Mouse (Mus musculus) liver, embryonic 16.5 days (tissue): Measurements from ENCODE around the gene Fstl3. TPM values are rescaled to one million over a fixed set of nuclear protein-coding genes. Genes with fewer than 3 reads are reported as not detected.

ENCODE experiments used
- ATAC-seq: fragments of 200-750 bp; cut with Nextera tagmentation; 2 replicates; pipeline ENCODE4 v1.8.0; 2017; ENCODE audit warnings: low read depth, mild to moderate bottlenecking, moderate number of reproducible peaks, moderate library complexity
- H3K27ac ChIP-seq: fragments of 300-500 bp; sonication (generic); 2 replicates; pipeline ENCODE4 v1.5.1; 2014; ENCODE audit warnings: mild to moderate bottlenecking, low read length
- H3K27me3 ChIP-seq: fragments of 300-500 bp; sonication (generic); 2 replicates; pipeline ENCODE4 v1.6.1; 2014; ENCODE audit warnings: low read depth, low read length, mixed read lengths; ENCODE audit not compliant: control insufficient read depth, insufficient read depth
- H3K36me3 ChIP-seq: fragments of 300-500 bp; sonication (generic); 2 replicates; pipeline ENCODE4 v1.6.1; 2014; ENCODE audit warnings: mild to moderate bottlenecking; ENCODE audit not compliant: control insufficient read depth, insufficient read depth
- H3K4me1 ChIP-seq: fragments of 300-500 bp; sonication (generic); 2 replicates; pipeline ENCODE4 v1.6.1; 2014; ENCODE audit warnings: low read depth, low read length, mixed read lengths; ENCODE audit not compliant: control insufficient read depth
- H3K4me2 ChIP-seq: fragments of 300-500 bp; sonication (generic); 2 replicates; pipeline ENCODE4 v1.6.1; 2014; ENCODE audit warnings: low read depth, low read length, mixed read lengths
- H3K4me3 ChIP-seq: fragments of 300-500 bp; sonication (generic); 2 replicates; pipeline ENCODE4 v1.5.1; 2014; ENCODE audit warnings: low read depth, mild to moderate bottlenecking, low read length
- H3K9ac ChIP-seq: fragments of 300-500 bp; sonication (generic); 2 replicates; pipeline ENCODE4 v1.6.1; 2014; ENCODE audit warnings: low read depth, low read length
- H3K9me3 ChIP-seq: fragments of 300-500 bp; sonication (generic); replicated peaks from 2 replicates; pipeline ENCODE4 v1.6.1; 2016; ENCODE audit warnings: low read length; ENCODE audit not compliant: control insufficient read depth
- WGBS: fragments of 180-500 bp; shearing (Covaris S2); extraction: QIAGEN DNeasy Blood & Tissue Kit; methylation state at CpG from one replicate; pipeline ENCODE4 v1.1.7; 2014; ENCODE audit not compliant: insufficient replicate concordance; 5-methylcytosine and 5-hydroxymethylcytosine counted together
- polyA plus RNA-seq: library from polyadenylated mRNA; unstranded; fragments of >200 nt; fragmentation: Nextera tagmentation; extraction: Ambion mirVana; gene quantifications from 2 replicates; pipeline ENCODE4 v1.2.1, GENCODE M21; 2015

Fstl3 gene
- polyA plus RNA-seq, 1 experiment from 2014 or later, result 1.0 TPM

- H3K4me3 ChIP-seq, result no peak overlapping the region
- H3K36me3 ChIP-seq, result peaks cover 51% of the 10 kb centered on the region
- H3K4me2 ChIP-seq, result no peak overlapping the region
- H3K4me1 ChIP-seq, result peaks cover 8% of the 10 kb centered on the region
- no peaks in the 10 kb centered on the region for H3K27me3 ChIP-seq
- H3K9ac ChIP-seq, result no peak overlapping the region
- no peak for ATAC-seq
- H3K27ac ChIP-seq, result no peak overlapping the region
- WGBS, result 78% methylated on average over 11 of the region's 11 CpGs
- H3K9me3 ChIP-seq, result no peaks in the 10 kb centered on the region
Observed at GRCm38 (mm10) chr10:79740863-79741262, 36.2 kb upstream of the Fstl3 start.

- peaks cover 16% of the 10 kb centered on the region for H3K4me1 ChIP-seq
- H3K27me3 ChIP-seq, result no peaks in the 10 kb centered on the region
- no peak overlapping the region for H3K9ac ChIP-seq
- H3K4me3 ChIP-seq, result no peak overlapping the region
- peaks cover 29% of the 10 kb centered on the region for H3K36me3 ChIP-seq
- H3K9me3 ChIP-seq, result no peaks in the 10 kb centered on the region
- H3K4me2 ChIP-seq, result no peak overlapping the region
- ATAC-seq, result no peak
- 82% methylated on average over 11 of the region's 11 CpGs for WGBS
- no peak overlapping the region for H3K27ac ChIP-seq
Observed at GRCm38 (mm10) chr10:79743161-79743560, 33.9 kb upstream of the Fstl3 start.

- WGBS, result 78% methylated on average over 15 of the region's 15 CpGs
- Histone ChIP-seq H3K4me3 (no peak overlapping the region), H3K9ac (no peak overlapping the region), H3K4me1 (peaks cover 16% of the 10 kb centered on the region), H3K27me3 (no peaks in the 10 kb centered on the region), H3K27ac (no peak overlapping the region), H3K9me3 (no peaks in the 10 kb centered on the region), H3K4me2 (no peak overlapping the region), H3K36me3 (peaks cover 28% of the 10 kb centered on the region)
- no peak for ATAC-seq
Observed at GRCm38 (mm10) chr10:79743650-79744365, 33.3 kb upstream of the Fstl3 start.

GRCm38 (mm10) chr10:79745411-79745810 lies 31.7 kb upstream of the Fstl3 start:
- Histone ChIP-seq H3K27ac (no peak overlapping the region), H3K9me3 (no peaks in the 10 kb centered on the region), H3K27me3 (no peaks in the 10 kb centered on the region), H3K4me2 (peak overlapping the region; percentile 82), H3K4me3 (peak overlapping the region; percentile 72), H3K9ac (no peak overlapping the region; the same call in 1 of the 2 replicates), H3K4me1 (peaks cover 19% of the 10 kb centered on the region), H3K36me3 (peaks cover 12% of the 10 kb centered on the region)
- ATAC-seq, result no peak
- WGBS, result 82% methylated on average over 3 of the region's 3 CpGs

GRCm38 (mm10) chr10:79745898-79746773 lies 30.9 kb upstream of the Fstl3 start, which contains the start of gene Polrmt:
Gene Polrmt (minus strand): TSS chr10:79746581.
- H3K9me3 ChIP-seq, result no peaks in the 10 kb centered on the region
- WGBS, result 3% methylated on average over 38 of the region's 38 CpGs
- H3K4me2 ChIP-seq, result peak within 1 kb of the TSS; percentile 82
- H3K36me3 ChIP-seq, result peaks cover 5% of the 10 kb centered on the region
- peak within 1 kb of the TSS; percentile 68 for H3K9ac ChIP-seq
- no peaks in the 10 kb centered on the region for H3K27me3 ChIP-seq
- peak within 1 kb of the TSS; percentile 72 for H3K4me3 ChIP-seq
- ATAC-seq, result peak; percentile 99
- H3K27ac ChIP-seq, result peak within 1 kb of the TSS; percentile 80
- H3K4me1 ChIP-seq, result peaks cover 19% of the 10 kb centered on the region

- Histone ChIP-seq H3K4me3 (peak overlapping the region; percentile 37), H3K27ac (peak overlapping the region; percentile 80), H3K9me3 (no peaks in the 10 kb centered on the region), H3K27me3 (no peaks in the 10 kb centered on the region), H3K4me1 (peaks cover 19% of the 10 kb centered on the region), H3K36me3 (peaks cover 5% of the 10 kb centered on the region), H3K4me2 (peak overlapping the region; percentile 62), H3K9ac (peak overlapping the region; percentile 46)
- WGBS, result 22% methylated on average over 6 of the region's 6 CpGs
- peak; percentile 75 for ATAC-seq
Observed at GRCm38 (mm10) chr10:79746774-79747151, 30.3 kb upstream of the Fstl3 start.

- no peak overlapping the region for H3K4me3 ChIP-seq
- H3K27me3 ChIP-seq, result no peaks in the 10 kb centered on the region
- H3K27ac ChIP-seq, result no peak overlapping the region
- no peaks in the 10 kb centered on the region for H3K9me3 ChIP-seq
- no peak overlapping the region for H3K9ac ChIP-seq
- 67% methylated on average over 6 of the region's 6 CpGs for WGBS
- no peak overlapping the region for H3K4me2 ChIP-seq
- no peaks in the 10 kb centered on the region for H3K36me3 ChIP-seq
- peaks cover 19% of the 10 kb centered on the region for H3K4me1 ChIP-seq
- ATAC-seq, result no peak
Observed at GRCm38 (mm10) chr10:79748496-79748895, 28.6 kb upstream of the Fstl3 start.

- Histone ChIP-seq H3K36me3 (peaks cover 18% of the 10 kb centered on the region), H3K4me2 (peak within 1 kb of the TSS; percentile 59), H3K9ac (peak within 1 kb of the TSS; percentile 28), H3K4me1 (peaks cover 7% of the 10 kb centered on the region), H3K4me3 (no peak within 1 kb of the TSS), H3K27me3 (no peaks in the 10 kb centered on the region), H3K27ac (no peak within 1 kb of the TSS), H3K9me3 (no peaks in the 10 kb centered on the region)
- WGBS, result 3% methylated on average over 36 of the region's 36 CpGs
- peak; percentile 83 for ATAC-seq
Observed at GRCm38 (mm10) chr10:79754856-79755516, 22.1 kb upstream of the Fstl3 start, which contains the start of gene Fgf22. Gene Fgf22 (plus strand): TSS chr10:79755076.
